Mouse (Mus musculus): ENCODE results near the gene Mapk13.
"Not testable (repeated sequence)": the region's sequence is repeated elsewhere in the genome, so short reads cannot be mapped to it uniquely, and the experiment has no call there.

Gene Mapk13

GRCm38 (mm10) chr17:28814529-28815097, 45.5 kb downstream of the Mapk13 start:
- no peak for DNase-seq (ENCODE audit: low read depth, low spot score)

GRCm38 (mm10) chr17:28815384-28816004, 46.4 kb downstream of the Mapk13 start:
- DNase-seq (ENCODE audit: low read depth, low spot score): no peak

- not testable (repeated sequence) for DNase-seq (ENCODE audit: low read depth, low spot score)
Observed at GRCm38 (mm10) chr17:28816326-28816725, 47.2 kb downstream of the Mapk13 start.

- no peak for DNase-seq (ENCODE audit: low read depth, low spot score)
Observed at GRCm38 (mm10) chr17:28816875-28817811, 48.0 kb downstream of the Mapk13 start.

- no peak for DNase-seq (ENCODE audit: low read depth, low spot score)
Observed at GRCm38 (mm10) chr17:28820189-28820588, 51.1 kb downstream of the Mapk13 start.

- peak; percentile 91 for DNase-seq (ENCODE audit: low read depth, low spot score)
Observed at GRCm38 (mm10) chr17:28823004-28823745, 54.1 kb downstream of the Mapk13 start.

GRCm38 (mm10) chr17:28823749-28824148, 54.7 kb downstream of the Mapk13 start:
- DNase-seq (ENCODE audit: low read depth, low spot score): no peak

GRCm38 (mm10) chr17:28824896-28825295, 55.8 kb downstream of the Mapk13 start:
- no peak for DNase-seq (ENCODE audit: low read depth, low spot score)

GRCm38 (mm10) chr17:28825359-28826041, 56.4 kb downstream of the Mapk13 start:
- DNase-seq (ENCODE audit: low read depth, low spot score): no peak

- DNase-seq (ENCODE audit: low read depth, low spot score): no peak
Observed at GRCm38 (mm10) chr17:28827665-28828231, 58.7 kb downstream of the Mapk13 start.

- peak; percentile 79 for DNase-seq (ENCODE audit: low read depth, low spot score)
Observed at GRCm38 (mm10) chr17:28829120-28829519, 60.0 kb downstream of the Mapk13 start.

Data from c-Kit-negative CD71-positive TER-119-positive erythroid progenitor cells, embryonic 14.5 days (primary cell).